Mouse (Mus musculus) small intestine, adult 2 months (tissue): ENCODE measurements around the gene Rbm28. TPM values are rescaled to one million over a fixed set of nuclear protein-coding genes. Genes with fewer than 3 reads are reported as not detected.

Experiments used
- H3K27ac ChIP-seq: fragments of 200-500 bp; 2 replicates; pipeline ENCODE4 v1.5.1; 2012; ENCODE audit warnings: low read depth, low read length, control low read depth, inconsistent platforms; ENCODE audit not compliant: insufficient read depth
- H3K27me3 ChIP-seq: fragments of 200-500 bp; 2 replicates; pipeline ENCODE4 v1.6.1; 2012; ENCODE audit warnings: mild to moderate bottlenecking, moderate library complexity, low read length, inconsistent platforms; ENCODE audit not compliant: control insufficient read depth, insufficient read depth
- H3K36me3 ChIP-seq: fragments of 200-500 bp; 2 replicates; pipeline ENCODE4 v1.6.1; 2012; ENCODE audit warnings: mild to moderate bottlenecking, low read length, control low read depth, inconsistent platforms; ENCODE audit not compliant: control insufficient read depth, insufficient read depth
- H3K4me1 ChIP-seq: fragments of 200-500 bp; 2 replicates; pipeline ENCODE4 v1.6.1; 2012; ENCODE audit warnings: low read length, inconsistent platforms, mixed read lengths; ENCODE audit not compliant: control insufficient read depth, insufficient read depth, insufficient read length
- H3K4me3 ChIP-seq: fragments of 200-500 bp; 2 replicates; pipeline ENCODE4 v1.5.1; 2012; ENCODE audit warnings: low read depth, mild to moderate bottlenecking, control low read depth, inconsistent platforms, low read length, moderate library complexity
- CTCF ChIP-seq: fragments of 200-500 bp; IDR thresholded peaks from 2 replicates; pipeline ENCODE4 v1.5.1; 2012; ENCODE audit warnings: low read depth, mild to moderate bottlenecking, control low read depth, inconsistent platforms, low read length, moderate library complexity, mixed read lengths; ENCODE audit not compliant: insufficient replicate concordance, insufficient read length; ENCODE audit errors: extremely low read depth
- POLR2A ChIP-seq: fragments of 200-500 bp; IDR thresholded peaks from 2 replicates; pipeline ENCODE4 v1.6.1; 2012; ENCODE audit warnings: low read depth, mild to moderate bottlenecking, control low read depth, inconsistent platforms, low read length, moderate library complexity
- polyA plus RNA-seq: library from polyadenylated mRNA; depleted of rRNA; stranded (reverse); fragments of >200 nt; gene quantifications from 2 replicates; pipeline ENCODE4 v1.2.3, GENCODE M21; 2012; rRNA removed

The Rbm28 gene
- polyA plus RNA-seq, 1 experiment = 1.2 TPM

- no peak overlapping the region for H3K4me3 ChIP-seq
- H3K36me3 ChIP-seq = no peaks in the 10 kb centered on the region
- H3K27ac ChIP-seq = no peak overlapping the region
- no peaks in the 10 kb centered on the region for H3K27me3 ChIP-seq
- no peaks in the 10 kb centered on the region for H3K4me1 ChIP-seq
- TF ChIP-seq CTCF = no peak
- no peak for TF ChIP-seq POLR2A
Measured at GRCm38 (mm10) chr6:29074133-29074469, 90.7 kb downstream of the Rbm28 start.

Other genes with a start within 250 kb of the Rbm28 start
- 0.13 TPM in 1 of 2 replicates, not detected in the other for gene Lep, start 104.8 kb downstream of the Rbm28 start, polyA plus RNA-seq
- gene Prrt4, start 14.6 kb upstream of the Rbm28 start, polyA plus RNA-seq = 0.17 and 0.22 TPM in 2 replicates
- gene Impdh1, start 51.4 kb upstream of the Rbm28 start, polyA plus RNA-seq = 15.0 and 15.6 TPM in 2 replicates
- gene Hilpda, start 107.5 kb upstream of the Rbm28 start, polyA plus RNA-seq = 5.5 and 5.8 TPM in 2 replicates
- 0.20 and 1.3 TPM in 2 replicates for gene Fam71f2, start 114.6 kb upstream of the Rbm28 start, polyA plus RNA-seq
- not detected in 2 replicates for gene Fam71f1, start 154.1 kb upstream of the Rbm28 start, polyA plus RNA-seq
- 12.2 and 19.3 TPM in 2 replicates for gene Calu, start 183.1 kb upstream of the Rbm28 start, polyA plus RNA-seq
- 0.14 and 0.24 TPM in 2 replicates for gene Opn1sw, start 223.5 kb upstream of the Rbm28 start, polyA plus RNA-seq
- 0.74 and 1.8 TPM in 2 replicates for gene Ccdc136, start 231.3 kb upstream of the Rbm28 start, polyA plus RNA-seq